Mouse (Mus musculus) hindbrain, embryonic 14.5 days (tissue): ENCODE results near the gene Trp53tg5. TPM values are rescaled to one million over a fixed set of nuclear protein-coding genes. Genes with fewer than 3 reads are reported as not detected.

Experiments
- ATAC-seq: fragments of 200-750 bp; cut with Nextera tagmentation; 2 replicates; pipeline ENCODE4 v1.8.0; 2017; ENCODE audit warnings: moderate number of reproducible peaks, mild to moderate bottlenecking, moderate TSS enrichment, moderate library complexity; ENCODE audit not compliant: low FRiP score
- DNase-seq: peaks from one replicate; pipeline ENCODE4 v3.0.0-alpha.2; 2015; ENCODE audit warnings: low spot score
- H3K27ac ChIP-seq: fragments of 300-500 bp; sonication (generic); 2 replicates; pipeline ENCODE4 v1.5.1; 2014; ENCODE audit warnings: mild to moderate bottlenecking, moderate library complexity
- H3K27me3 ChIP-seq: fragments of 300-500 bp; sonication (generic); 2 replicates; pipeline ENCODE4 v1.6.1; 2014; ENCODE audit warnings: mild to moderate bottlenecking, low read length, mixed read lengths; ENCODE audit not compliant: control insufficient read depth, insufficient read depth
- H3K36me3 ChIP-seq: fragments of 300-500 bp; sonication (generic); replicated peaks from 2 replicates; pipeline ENCODE4 v1.6.1; 2014; ENCODE audit not compliant: control insufficient read depth, insufficient read depth
- H3K4me1 ChIP-seq: fragments of 300-500 bp; sonication (generic); replicated peaks from 2 replicates; pipeline ENCODE4 v1.6.1; 2014; ENCODE audit warnings: antibody characterized with exemption, low read length, mixed read lengths; ENCODE audit not compliant: control insufficient read depth, insufficient read depth
- H3K4me2 ChIP-seq: fragments of 300-500 bp; sonication (generic); replicated peaks from 2 replicates; pipeline ENCODE4 v1.6.1; 2014; ENCODE audit warnings: mild to moderate bottlenecking, moderate library complexity
- H3K4me3 ChIP-seq: fragments of 300-500 bp; sonication (generic); replicated peaks from 2 replicates; pipeline ENCODE4 v1.5.1; 2014; ENCODE audit warnings: mild to moderate bottlenecking, low read length
- H3K9ac ChIP-seq: fragments of 300-500 bp; sonication (generic); 2 replicates; pipeline ENCODE4 v1.6.1; 2014
- H3K9me3 ChIP-seq: fragments of 300-500 bp; sonication (generic); 2 replicates; pipeline ENCODE4 v1.6.1; 2016; ENCODE audit warnings: low read length; ENCODE audit not compliant: control insufficient read depth
- WGBS: fragments of 180-500 bp; shearing (Covaris S2); extraction: QIAGEN DNeasy Blood & Tissue Kit; methylation state at CpG from one replicate; pipeline ENCODE4 v1.1.7; 2014; 5-methylcytosine and 5-hydroxymethylcytosine counted together
- polyA plus RNA-seq: library from polyadenylated mRNA; unstranded; fragments of >200 nt; fragmentation: Nextera tagmentation; extraction: Ambion mirVana; gene quantifications from 2 replicates; pipeline ENCODE4 v1.2.1, GENCODE M21; 2014

Trp53tg5 gene
- polyA plus RNA-seq, 1 experiment from 2014 or later = 0.28 TPM

DNA sequence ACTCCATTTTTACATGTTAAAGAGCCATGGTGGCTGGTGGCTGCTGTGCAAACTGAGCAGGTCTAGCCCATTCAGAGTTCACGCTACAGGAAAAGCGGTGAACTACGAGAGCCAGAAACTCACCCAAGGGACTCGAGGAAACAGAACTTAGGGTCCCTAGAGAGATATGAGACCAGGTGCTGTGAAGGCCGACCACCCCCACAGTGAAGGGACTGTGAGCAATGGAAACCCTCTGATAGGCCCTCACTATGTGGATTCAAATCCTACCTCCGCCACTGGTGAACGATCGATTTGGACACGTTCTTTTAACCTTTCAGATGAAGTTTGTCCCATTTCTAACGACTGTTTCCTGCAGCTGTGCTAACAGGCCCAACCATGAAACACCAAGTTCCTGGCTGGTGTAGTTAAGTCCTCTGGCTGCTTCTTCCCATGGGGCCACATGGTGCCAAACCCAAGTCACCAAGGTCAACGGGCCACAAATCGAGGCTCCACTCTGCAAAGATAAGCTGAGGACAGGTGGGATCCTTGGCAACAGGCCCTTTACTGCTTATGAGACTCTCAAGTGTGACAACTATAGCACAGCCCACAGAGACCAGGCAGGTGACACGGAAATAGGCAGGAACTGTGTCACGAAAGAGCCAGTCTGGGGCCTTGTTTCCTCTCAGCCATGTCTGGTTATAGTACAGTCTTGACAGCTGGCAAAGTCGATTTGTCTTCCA, 50.7 kb downstream of the Trp53tg5 start:
- DNase-seq (no peak), ATAC-seq (no peak)
- Histone ChIP-seq H3K27ac (no peak overlapping the region), H3K4me2 (no peak overlapping the region), H3K9ac (no peak overlapping the region), H3K36me3 (no peaks in the 10 kb centered on the region), H3K9me3 (no peaks in the 10 kb centered on the region), H3K4me1 (no peaks in the 10 kb centered on the region), H3K27me3 (no peaks in the 10 kb centered on the region), H3K4me3 (no peak overlapping the region)
- 92% methylated on average over 15 of the region's 15 CpGs for WGBS

DNA sequence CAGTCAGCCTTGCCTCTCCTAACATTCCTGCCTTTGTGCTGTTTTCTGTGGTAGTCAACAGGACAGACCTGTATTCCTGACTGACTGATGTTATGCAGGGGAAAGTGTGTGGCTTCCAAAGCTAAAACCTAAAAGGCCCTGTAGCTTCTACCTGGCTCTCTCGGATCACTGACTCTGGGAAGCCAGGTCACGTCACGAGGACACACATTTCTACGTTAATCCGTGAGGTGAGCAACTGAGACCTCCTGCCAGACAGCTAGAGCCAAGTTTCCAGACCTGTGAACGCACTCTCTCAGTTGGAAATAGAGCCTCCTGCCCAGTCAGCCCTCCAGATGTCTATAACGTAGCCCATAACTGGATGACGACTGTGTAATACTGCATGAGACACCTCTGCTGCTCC, 51.5 kb downstream of the Trp53tg5 start:
- H3K9me3 ChIP-seq = no peaks in the 10 kb centered on the region
- ATAC-seq = no peak
- H3K36me3 ChIP-seq = no peaks in the 10 kb centered on the region
- H3K9ac ChIP-seq = no peak overlapping the region
- no peak for DNase-seq
- no peak overlapping the region for H3K4me2 ChIP-seq
- H3K4me3 ChIP-seq = no peak overlapping the region
- 88% methylated on average over 8 of the region's 8 CpGs for WGBS
- H3K27me3 ChIP-seq = no peaks in the 10 kb centered on the region
- H3K27ac ChIP-seq = no peak overlapping the region
- no peaks in the 10 kb centered on the region for H3K4me1 ChIP-seq

DNA sequence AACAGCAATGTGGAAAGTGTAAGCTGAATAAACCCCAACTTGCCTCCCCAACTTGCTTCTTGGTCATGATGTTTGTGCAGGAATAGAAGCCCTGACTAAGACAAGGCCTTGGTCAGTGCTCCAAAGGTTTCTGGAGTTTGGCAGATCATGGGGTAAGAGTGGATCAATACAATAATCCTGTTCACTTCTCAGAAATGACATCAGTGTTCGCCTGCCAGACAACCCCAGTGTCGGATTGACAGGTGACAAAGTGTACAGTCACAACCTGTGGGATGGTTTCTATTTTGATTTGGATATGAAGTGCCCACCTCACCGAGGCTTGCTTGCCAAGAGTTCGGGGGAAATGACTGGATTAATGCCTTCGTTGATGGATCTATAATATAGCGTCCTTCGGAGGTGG, 52.2 kb downstream of the Trp53tg5 start:
- Histone ChIP-seq H3K27ac (no peak overlapping the region), H3K4me3 (no peak overlapping the region), H3K27me3 (no peaks in the 10 kb centered on the region), H3K9ac (no peak overlapping the region), H3K4me2 (no peak overlapping the region), H3K4me1 (no peaks in the 10 kb centered on the region), H3K36me3 (no peaks in the 10 kb centered on the region), H3K9me3 (no peaks in the 10 kb centered on the region)
- ATAC-seq = no peak
- 88% methylated on average over 7 of the region's 7 CpGs for WGBS
- DNase-seq = no peak

Other genes starting within 250 kb of the Trp53tg5 start
- gene Svs2, start 235.3 kb downstream of the Trp53tg5 start, polyA plus RNA-seq = not detected in 2 replicates
- gene Svs3b, start 217.1 kb downstream of the Trp53tg5 start, polyA plus RNA-seq = not detected in 2 replicates
- gene Svs4, start 195.3 kb downstream of the Trp53tg5 start, polyA plus RNA-seq = not detected in 2 replicates
- gene Svs3a, start 184.5 kb downstream of the Trp53tg5 start, polyA plus RNA-seq = not detected in 2 replicates
- not detected in 2 replicates for gene Svs6, start 157.0 kb downstream of the Trp53tg5 start, polyA plus RNA-seq
- not detected in 2 replicates for gene Svs5, start 141.0 kb downstream of the Trp53tg5 start, polyA plus RNA-seq
- gene Slpi, start 84.6 kb downstream of the Trp53tg5 start, polyA plus RNA-seq = 0.33 and 0.62 TPM in 2 replicates
- 0.04 and 0.15 TPM in 2 replicates for gene Rbpjl, start 70.6 kb downstream of the Trp53tg5 start, polyA plus RNA-seq
- 0.44 and 0.75 TPM in 2 replicates for gene Matn4, start 68.6 kb downstream of the Trp53tg5 start, polyA plus RNA-seq
- gene Sdc4, start 29.8 kb downstream of the Trp53tg5 start, polyA plus RNA-seq = 6.8 and 9.3 TPM in 2 replicates
- gene Sys1, start 16.8 kb downstream of the Trp53tg5 start, polyA plus RNA-seq = 87.1 and 92.6 TPM in 2 replicates
- gene Gm20458, start 12.8 kb downstream of the Trp53tg5 start, polyA plus RNA-seq = 8.6 and 10.0 TPM in 2 replicates
- 13.8 and 14.4 TPM in 2 replicates for gene Dbndd2, start 12.4 kb upstream of the Trp53tg5 start, polyA plus RNA-seq
- gene Pigt, start 23.8 kb upstream of the Trp53tg5 start, polyA plus RNA-seq = 109 and 110 TPM in 2 replicates
- 2.4 and 4.0 TPM in 2 replicates for gene Wfdc2, start 88.7 kb upstream of the Trp53tg5 start, polyA plus RNA-seq
- not detected in 2 replicates for gene Spint3, start 99.7 kb upstream of the Trp53tg5 start, polyA plus RNA-seq
- 0.25 TPM in 1 of 2 replicates, not detected in the other for gene Wfdc6a, start 111.7 kb upstream of the Trp53tg5 start, polyA plus RNA-seq
- not detected in 2 replicates for gene Eppin, start 119.9 kb upstream of the Trp53tg5 start, polyA plus RNA-seq
- not detected in 2 replicates for gene Wfdc6b, start 139.8 kb upstream of the Trp53tg5 start, polyA plus RNA-seq
- not detected in 2 replicates for gene Wfdc8, start 139.9 kb upstream of the Trp53tg5 start, polyA plus RNA-seq
- gene Wfdc16, start 165.1 kb upstream of the Trp53tg5 start, polyA plus RNA-seq = not detected in 2 replicates
- gene Wfdc10, start 182.3 kb upstream of the Trp53tg5 start, polyA plus RNA-seq = not detected in 2 replicates
- gene Wfdc9, start 182.9 kb upstream of the Trp53tg5 start, polyA plus RNA-seq = not detected in 2 replicates
- gene Wfdc11, start 200.4 kb upstream of the Trp53tg5 start, polyA plus RNA-seq = not detected in 2 replicates
- 0.26 TPM in 1 of 2 replicates, not detected in the other for gene Wfdc13, start 211.4 kb upstream of the Trp53tg5 start, polyA plus RNA-seq
- not detected in 2 replicates for gene Spint4, start 224.8 kb upstream of the Trp53tg5 start, polyA plus RNA-seq
- gene Spint5, start 241.6 kb upstream of the Trp53tg5 start, polyA plus RNA-seq = not detected in 2 replicates